Mouse (Mus musculus): ENCODE data around the gene Gpatch2. TPM values are rescaled to one million over a fixed set of nuclear protein-coding genes. Genes with fewer than 3 reads are reported as not detected.

The Gpatch2 gene
- polyA plus RNA-seq, 1 experiment from 2014 or later = 11.9 TPM

- no peak for ATAC-seq
- no peak overlapping the region for H3K27ac ChIP-seq (ENCODE audit: low read length)
- no peaks in the 10 kb centered on the region for H3K4me1 ChIP-seq (ENCODE audit: insufficient read depth, low read depth, low read length)
- H3K36me3 ChIP-seq (ENCODE audit: insufficient read depth, low read length) = no peaks in the 10 kb centered on the region
- H3K27me3 ChIP-seq (replicated peaks; ENCODE audit: insufficient read depth, low read length) = no peaks in the 10 kb centered on the region
- H3K4me2 ChIP-seq (replicated peaks; ENCODE audit: low read depth, low read length) = no peak overlapping the region
- no peak overlapping the region for H3K4me3 ChIP-seq (ENCODE audit: low read depth, low read length)
- no peak for DNase-seq (ENCODE audit: low spot score)
- no peaks in the 10 kb centered on the region for H3K9me3 ChIP-seq (ENCODE audit: low read length)
- 34% methylated on average over 4 of the region's 4 CpGs for WGBS
- H3K9ac ChIP-seq (replicated peaks; ENCODE audit: low read depth) = no peak overlapping the region
- TF ChIP-seq CTCF (IDR thresholded peaks at IDR 0.05) (no peak), EP300 (IDR thresholded peaks at IDR 0.05) (no peak)
Measured at GRCm38 (mm10) chr1:187209496-187209895, 5.8 kb upstream of the Gpatch2 start.

DNA sequence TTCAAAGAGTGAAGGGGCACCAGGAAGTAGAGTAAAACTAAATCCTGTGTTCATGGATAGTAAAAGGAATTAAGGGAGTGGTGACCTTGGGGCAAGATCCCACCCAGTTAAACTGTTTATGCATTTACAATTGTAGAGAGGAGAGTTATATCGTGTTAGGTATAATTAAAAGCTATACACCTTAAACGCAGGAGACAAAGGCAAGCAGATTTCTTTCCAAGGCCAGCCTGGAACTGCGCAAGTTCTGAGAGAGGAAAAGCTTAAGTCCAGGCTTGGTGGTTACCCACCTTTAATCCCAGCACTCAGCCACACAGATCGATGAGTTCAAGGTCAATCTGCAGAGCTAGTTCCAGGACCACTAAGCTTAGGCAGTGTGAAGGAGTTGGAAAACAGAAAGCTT is 4.6 kb upstream of the Gpatch2 start:
- 90% methylated on average over 4 of the region's 4 CpGs for WGBS
- H3K36me3 ChIP-seq (ENCODE audit: insufficient read depth, low read length) = no peaks in the 10 kb centered on the region
- no peak overlapping the region for H3K27ac ChIP-seq (ENCODE audit: low read length)
- H3K9ac ChIP-seq (replicated peaks; ENCODE audit: low read depth) = no peak overlapping the region
- H3K4me1 ChIP-seq (ENCODE audit: insufficient read depth, low read depth, low read length) = no peaks in the 10 kb centered on the region
- H3K4me3 ChIP-seq (ENCODE audit: low read depth, low read length) = no peak overlapping the region
- no peak overlapping the region for H3K4me2 ChIP-seq (replicated peaks; ENCODE audit: low read depth, low read length)
- DNase-seq (ENCODE audit: low spot score) (no peak), ATAC-seq (no peak)
- H3K9me3 ChIP-seq (ENCODE audit: low read length) = no peaks in the 10 kb centered on the region
- H3K27me3 ChIP-seq (replicated peaks; ENCODE audit: insufficient read depth, low read length) = no peaks in the 10 kb centered on the region
- TF ChIP-seq EP300 (IDR thresholded peaks at IDR 0.05) (no peak), CTCF (IDR thresholded peaks at IDR 0.05) (no peak)

- DNase-seq (ENCODE audit: low spot score) = no peak
- no peak overlapping the region for H3K4me3 ChIP-seq (ENCODE audit: low read depth, low read length)
- no peaks in the 10 kb centered on the region for H3K4me1 ChIP-seq (ENCODE audit: insufficient read depth, low read depth, low read length)
- ATAC-seq = no peak
- no peak overlapping the region for H3K4me2 ChIP-seq (replicated peaks; ENCODE audit: low read depth, low read length)
- no peak overlapping the region for H3K27ac ChIP-seq (ENCODE audit: low read length)
- H3K36me3 ChIP-seq (ENCODE audit: insufficient read depth, low read length) = no peaks in the 10 kb centered on the region
- H3K9ac ChIP-seq (replicated peaks; ENCODE audit: low read depth) = no peak overlapping the region
- WGBS = 75% methylated on average over 9 of the region's 9 CpGs
- TF ChIP-seq EP300 (IDR thresholded peaks at IDR 0.05) (0 out of 2 replicates have a peak, but pooled peaks have one; percentile 8), CTCF (IDR thresholded peaks at IDR 0.05) (no peak)
- H3K9me3 ChIP-seq (ENCODE audit: low read length) = no peaks in the 10 kb centered on the region
- no peaks in the 10 kb centered on the region for H3K27me3 ChIP-seq (replicated peaks; ENCODE audit: insufficient read depth, low read length)
Measured at GRCm38 (mm10) chr1:187216620-187217410, 1.5 kb downstream of the Gpatch2 start.

DNA sequence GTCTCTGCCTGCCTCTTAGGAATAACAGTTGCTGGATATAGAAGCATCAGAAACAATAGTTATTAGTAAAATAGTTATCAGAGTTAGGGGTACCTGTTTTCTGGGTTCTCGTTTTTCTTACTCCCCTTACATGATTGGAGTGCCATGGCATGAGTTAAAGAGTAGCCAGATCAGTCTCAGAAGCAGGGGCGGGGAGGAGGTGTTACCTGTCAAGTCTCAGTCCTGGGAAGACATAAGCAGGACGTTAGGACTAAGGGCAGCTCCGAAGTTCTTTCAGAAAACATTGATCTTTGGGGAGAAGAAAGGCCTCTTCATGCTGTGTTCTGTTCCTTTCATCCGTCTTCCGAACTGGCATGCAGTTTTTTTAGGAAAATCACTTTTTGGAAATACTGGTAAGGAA is 5.4 kb downstream of the Gpatch2 start:
- ATAC-seq = no peak
- H3K4me2 ChIP-seq (replicated peaks; ENCODE audit: low read depth, low read length) = no peak overlapping the region
- WGBS = 69% methylated on average over 6 of the region's 6 CpGs
- H3K27me3 ChIP-seq (replicated peaks; ENCODE audit: insufficient read depth, low read length) = no peaks in the 10 kb centered on the region
- H3K4me3 ChIP-seq (ENCODE audit: low read depth, low read length) = no peak overlapping the region
- no peak for DNase-seq (ENCODE audit: low spot score)
- no peaks in the 10 kb centered on the region for H3K36me3 ChIP-seq (ENCODE audit: insufficient read depth, low read length)
- no peak overlapping the region for H3K9ac ChIP-seq (replicated peaks; ENCODE audit: low read depth)
- no peak overlapping the region for H3K27ac ChIP-seq (ENCODE audit: low read length)
- H3K4me1 ChIP-seq (ENCODE audit: insufficient read depth, low read depth, low read length) = no peaks in the 10 kb centered on the region
- H3K9me3 ChIP-seq (ENCODE audit: low read length) = no peaks in the 10 kb centered on the region
- TF ChIP-seq EP300 (IDR thresholded peaks at IDR 0.05) = no peak
- TF ChIP-seq CTCF (IDR thresholded peaks at IDR 0.05) = no peak

DNA sequence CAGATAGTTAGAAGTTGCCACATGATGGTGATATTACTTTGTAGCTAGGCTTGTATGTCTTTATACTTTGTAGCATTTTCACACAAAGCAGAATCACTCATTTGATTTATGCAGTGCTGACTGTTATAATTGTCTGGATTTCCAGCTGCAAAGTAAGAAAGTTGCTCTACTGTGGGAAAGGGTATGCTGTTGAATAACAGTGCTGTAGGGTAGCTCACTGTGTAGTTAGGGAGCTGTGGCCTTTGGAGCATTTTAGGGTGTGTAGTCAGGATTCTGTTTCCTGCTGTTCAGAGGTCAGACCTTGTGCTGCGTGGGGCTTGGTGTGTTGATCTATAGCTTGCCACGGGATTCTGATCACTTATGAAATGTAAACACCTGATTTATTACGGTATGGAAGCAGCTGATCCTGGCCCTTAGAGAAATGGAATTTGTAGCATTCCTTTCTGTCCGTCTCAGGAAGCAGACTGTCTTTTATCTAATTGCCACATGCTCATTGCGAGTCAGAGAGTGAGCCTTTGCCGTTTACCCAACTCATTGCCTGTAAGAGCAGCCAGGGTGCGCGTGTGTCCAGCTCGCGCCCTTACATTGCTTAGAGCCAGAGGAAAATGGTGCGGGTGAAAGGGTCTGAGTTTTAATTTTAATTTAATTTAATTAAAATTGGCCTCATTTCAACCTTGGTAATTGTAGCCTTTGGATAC is 11.2 kb downstream of the Gpatch2 start:
- Histone ChIP-seq H3K9ac (replicated peaks; ENCODE audit: low read depth) (no peak overlapping the region), H3K36me3 (ENCODE audit: insufficient read depth, low read length) (no peaks in the 10 kb centered on the region), H3K27ac (ENCODE audit: low read length) (no peak overlapping the region), H3K4me2 (replicated peaks; ENCODE audit: low read depth, low read length) (no peak overlapping the region), H3K4me1 (ENCODE audit: insufficient read depth, low read depth, low read length) (no peaks in the 10 kb centered on the region), H3K27me3 (replicated peaks; ENCODE audit: insufficient read depth, low read length) (no peaks in the 10 kb centered on the region), H3K4me3 (ENCODE audit: low read depth, low read length) (no peak overlapping the region), H3K9me3 (ENCODE audit: low read length) (no peaks in the 10 kb centered on the region)
- no peak for ATAC-seq
- TF ChIP-seq CTCF (IDR thresholded peaks at IDR 0.05) = no peak
- no peak for TF ChIP-seq EP300 (IDR thresholded peaks at IDR 0.05)
- WGBS = 51% methylated on average over 11 of the region's 11 CpGs
- DNase-seq (ENCODE audit: low spot score) = no peak

DNA sequence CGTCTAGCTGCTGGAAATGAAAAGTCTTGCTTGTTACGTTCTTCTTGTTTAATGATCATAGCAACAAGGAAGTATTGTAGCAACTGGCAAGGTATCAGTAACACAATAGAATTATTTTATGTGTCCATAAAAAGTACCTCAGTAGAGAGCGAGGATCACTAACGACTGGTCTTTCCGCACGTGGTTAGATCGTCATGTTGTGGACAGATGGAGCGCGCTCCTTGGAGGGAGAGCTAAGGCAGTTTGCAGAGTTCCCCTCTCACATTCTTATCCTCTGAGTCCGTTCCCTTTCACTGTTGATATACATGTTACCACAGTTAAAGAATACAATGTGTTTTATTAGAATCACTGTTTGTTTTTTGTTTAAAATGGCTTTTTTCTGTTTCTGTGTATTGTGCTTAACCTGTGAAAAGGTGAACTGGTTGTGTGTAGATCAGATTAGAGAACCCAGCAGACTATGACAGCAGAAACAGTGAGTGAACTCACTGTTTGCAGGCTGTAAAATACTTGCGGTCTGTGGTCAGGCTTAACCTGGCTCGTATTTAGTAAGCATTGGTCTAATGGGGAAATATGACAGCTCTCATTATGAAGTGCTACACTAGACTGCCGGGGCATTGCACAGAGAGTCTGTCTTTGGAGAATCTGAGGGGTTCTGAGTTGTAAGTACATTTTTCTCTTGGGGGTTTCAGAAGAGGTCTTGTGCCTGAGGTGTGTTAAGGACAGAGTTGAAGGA is 13.3 kb downstream of the Gpatch2 start:
- 78% methylated on average over 13 of the region's 13 CpGs for WGBS
- Histone ChIP-seq H3K4me3 (ENCODE audit: low read depth, low read length) (no peak overlapping the region), H3K27ac (ENCODE audit: low read length) (no peak overlapping the region), H3K9ac (replicated peaks; ENCODE audit: low read depth) (no peak overlapping the region), H3K36me3 (ENCODE audit: insufficient read depth, low read length) (no peaks in the 10 kb centered on the region), H3K4me2 (replicated peaks; ENCODE audit: low read depth, low read length) (no peak overlapping the region), H3K4me1 (ENCODE audit: insufficient read depth, low read depth, low read length) (no peaks in the 10 kb centered on the region), H3K27me3 (replicated peaks; ENCODE audit: insufficient read depth, low read length) (no peaks in the 10 kb centered on the region), H3K9me3 (ENCODE audit: low read length) (no peaks in the 10 kb centered on the region)
- ATAC-seq (no peak), DNase-seq (ENCODE audit: low spot score) (no peak)
- TF ChIP-seq EP300 (IDR thresholded peaks at IDR 0.05) = no peak
